Mouse (Mus musculus): ENCODE data around the gene Hfe. TPM values are rescaled to one million over a fixed set of nuclear protein-coding genes. Genes with fewer than 3 reads are reported as not detected.
A peak's percentile ranks its signal among the peaks of the same experiment; 100 is the strongest.
"Not testable (repeated sequence)": the region's sequence is repeated elsewhere in the genome, so short reads cannot be mapped to it uniquely, and the experiment has no call there.

The Hfe gene
- total and polyA plus RNA-seq, 2 experiments from 2014 or later = 3.2 to 8.6 TPM

DNA sequence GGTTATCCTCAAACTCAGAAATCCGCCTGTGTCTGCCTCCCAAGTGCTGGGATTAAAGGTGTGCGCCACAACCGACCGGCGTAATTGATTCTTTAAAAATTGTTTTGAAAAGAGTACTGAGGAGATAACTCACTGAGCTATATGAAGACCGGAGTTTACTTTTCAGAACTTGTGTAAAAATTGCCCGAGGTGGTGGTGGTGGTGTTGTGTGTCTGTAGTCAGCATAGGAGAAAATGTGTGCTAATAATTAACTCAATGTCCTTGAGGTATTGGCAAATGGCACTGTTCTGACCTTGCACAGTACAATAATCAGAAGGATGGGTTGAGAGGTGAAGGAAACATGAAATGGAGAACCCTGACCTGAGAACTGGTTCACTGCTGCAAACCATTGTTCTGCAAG, 22.7 kb downstream of the Hfe start:
- TF ChIP-seq CTCF (IDR thresholded peaks at IDR 0.05; ENCODE audit: low read depth) = no peak
- Histone ChIP-seq H3K9ac (replicated peaks; ENCODE audit: low read length) (no peak overlapping the region), H3K4me3 (ENCODE audit: low read length) (no peak overlapping the region), H3K9me3 (ENCODE audit: low read length) (no peaks in the 10 kb centered on the region), H3K4me1 (ENCODE audit: insufficient read depth, low read length) (no peaks in the 10 kb centered on the region; the same call in 1 of the 2 replicates), H3K4me2 (ENCODE audit: low read depth, low read length) (no peak overlapping the region), H3K27ac (no peak overlapping the region), H3K36me3 (ENCODE audit: insufficient read depth, low read length) (no peaks in the 10 kb centered on the region), H3K27me3 (ENCODE audit: insufficient read depth, low read length) (no peaks in the 10 kb centered on the region)
- ATAC-seq (no peak), DNase-seq (ENCODE audit: low spot score) (no peak)
- WGBS = 95% methylated on average over 7 of the region's 7 CpGs

DNA sequence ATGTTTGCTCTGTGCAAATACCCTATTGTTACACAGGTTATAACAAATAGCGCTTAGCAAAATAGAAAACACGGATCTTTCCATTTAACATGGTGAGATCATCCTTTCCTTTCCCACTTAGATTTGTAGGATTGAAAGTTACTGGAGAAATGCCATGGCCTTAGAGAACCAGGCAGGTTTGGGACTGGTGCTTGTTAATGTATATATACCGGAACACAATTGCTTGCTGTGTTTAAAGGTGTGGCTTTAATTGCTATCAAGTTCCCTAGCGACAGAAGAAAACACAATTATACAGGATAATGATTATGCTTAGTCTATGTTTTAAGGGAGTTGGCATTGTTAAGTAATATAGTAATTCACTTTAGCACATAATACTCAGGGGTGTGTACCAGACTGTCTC, 23.5 kb downstream of the Hfe start:
- WGBS = 87% methylated on average over 4 of the region's 4 CpGs
- Histone ChIP-seq H3K4me2 (ENCODE audit: low read depth, low read length) (no peak overlapping the region), H3K9ac (replicated peaks; ENCODE audit: low read length) (no peak overlapping the region), H3K36me3 (ENCODE audit: insufficient read depth, low read length) (no peaks in the 10 kb centered on the region), H3K4me3 (ENCODE audit: low read length) (no peak overlapping the region), H3K27ac (no peak overlapping the region), H3K9me3 (ENCODE audit: low read length) (no peaks in the 10 kb centered on the region), H3K4me1 (ENCODE audit: insufficient read depth, low read length) (peaks cover 3% of the 10 kb centered on the region; the same call in 1 of the 2 replicates), H3K27me3 (ENCODE audit: insufficient read depth, low read length) (no peaks in the 10 kb centered on the region)
- DNase-seq (ENCODE audit: low spot score) = no peak
- no peak for ATAC-seq
- TF ChIP-seq CTCF (IDR thresholded peaks at IDR 0.05; ENCODE audit: low read depth) = no peak

DNA sequence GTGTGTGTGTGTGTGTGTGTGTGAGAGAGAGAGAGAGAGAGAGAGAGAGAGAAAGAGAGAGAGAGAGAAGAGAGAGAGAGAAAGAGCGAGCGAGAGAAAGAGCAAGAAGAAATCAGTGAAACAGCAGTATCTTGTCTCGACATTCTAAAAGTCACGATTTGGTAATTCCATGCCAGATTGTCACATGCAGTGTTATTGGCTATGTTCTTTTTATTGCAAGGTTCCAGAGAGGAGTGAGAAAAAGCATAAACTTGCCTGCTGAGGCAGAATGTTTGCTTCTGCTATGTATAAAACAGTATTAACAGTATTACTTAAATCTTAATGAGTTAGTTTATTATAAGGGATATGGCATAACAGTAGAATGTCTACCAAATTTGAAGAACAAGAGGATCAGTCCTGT, 24.7 kb downstream of the Hfe start:
- Histone ChIP-seq H3K4me1 (ENCODE audit: insufficient read depth, low read length) (peaks cover 3% of the 10 kb centered on the region; the same call in 1 of the 2 replicates), H3K9ac (replicated peaks; ENCODE audit: low read length) (peak overlapping the region; percentile 40), H3K27ac (peak overlapping the region; percentile 83; the same call in 1 of the 2 replicates), H3K27me3 (ENCODE audit: insufficient read depth, low read length) (no peaks in the 10 kb centered on the region), H3K4me2 (ENCODE audit: low read depth, low read length) (peak overlapping the region; percentile 57), H3K4me3 (ENCODE audit: low read length) (peak overlapping the region; percentile 36), H3K36me3 (ENCODE audit: insufficient read depth, low read length) (no peaks in the 10 kb centered on the region), H3K9me3 (ENCODE audit: low read length) (no peaks in the 10 kb centered on the region)
- TF ChIP-seq CTCF (IDR thresholded peaks at IDR 0.05; ENCODE audit: low read depth) = no peak
- ATAC-seq (no peak), DNase-seq (ENCODE audit: low spot score) (no peak)
- 34% methylated on average over 4 of the region's 4 CpGs for WGBS

DNA sequence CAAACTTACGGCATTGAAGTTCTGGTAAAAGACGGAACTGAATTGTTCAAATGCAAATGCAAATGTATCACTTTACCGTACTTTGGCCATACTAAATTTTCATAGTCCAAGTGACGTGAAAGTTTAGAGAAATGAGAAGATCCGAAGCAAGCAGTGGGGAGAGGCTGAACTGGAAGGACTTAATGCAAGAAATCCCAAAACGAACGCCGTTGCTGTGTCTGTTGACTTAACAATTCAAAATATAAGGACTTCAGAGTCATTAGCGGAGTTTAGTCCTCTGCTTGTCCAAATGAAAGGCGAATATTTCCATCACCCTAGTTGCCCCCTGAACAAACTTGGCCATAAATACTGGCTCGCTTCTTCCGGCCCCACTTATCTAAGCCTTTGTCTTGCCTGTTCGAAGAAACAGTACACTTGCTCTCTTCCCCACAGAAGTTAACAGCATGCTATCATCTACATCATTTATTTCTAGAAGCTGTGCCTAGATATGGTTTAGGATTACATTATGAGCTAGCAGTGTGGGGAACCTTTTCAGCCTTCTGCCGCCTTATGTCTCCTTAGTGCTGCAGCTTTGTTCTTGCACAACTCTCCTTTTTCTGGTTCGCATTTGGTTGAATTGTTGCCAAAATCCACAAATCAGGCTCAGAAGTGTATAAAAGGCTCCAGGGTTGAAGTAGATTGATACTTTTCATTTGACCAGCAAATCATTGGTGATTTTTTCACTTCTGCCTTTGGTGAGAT, 25.4 kb downstream of the Hfe start:
- no peak for TF ChIP-seq CTCF (IDR thresholded peaks at IDR 0.05; ENCODE audit: low read depth)

DNA sequence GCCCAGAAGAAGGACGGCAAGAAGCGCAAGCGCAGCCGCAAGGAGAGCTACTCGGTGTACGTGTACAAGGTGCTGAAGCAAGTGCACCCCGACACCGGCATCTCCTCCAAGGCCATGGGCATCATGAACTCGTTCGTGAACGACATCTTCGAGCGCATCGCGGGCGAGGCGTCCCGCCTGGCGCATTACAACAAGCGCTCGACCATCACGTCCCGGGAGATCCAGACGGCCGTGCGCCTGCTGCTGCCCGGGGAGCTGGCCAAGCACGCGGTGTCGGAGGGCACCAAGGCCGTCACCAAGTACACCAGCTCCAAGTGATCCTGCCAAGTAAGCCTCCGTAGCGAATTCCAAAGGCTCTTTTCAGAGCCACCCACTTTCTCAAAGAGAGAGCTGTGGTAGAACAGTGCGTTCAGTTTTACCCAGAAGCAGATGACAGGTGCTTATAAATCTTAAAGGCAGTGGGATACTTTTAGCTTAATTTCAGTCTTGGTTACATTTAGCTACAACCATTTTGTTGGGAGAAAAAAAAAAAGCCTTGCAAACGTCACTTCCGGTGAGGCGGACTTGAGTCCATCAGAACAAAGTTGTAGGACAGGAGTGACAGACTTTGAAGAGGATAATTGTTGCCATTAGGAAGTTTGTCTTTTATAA, 26.2 kb downstream of the Hfe start:
- not testable (repeated sequence) for H3K36me3 ChIP-seq (ENCODE audit: insufficient read depth, low read length); H3K9me3 ChIP-seq (ENCODE audit: low read length); H3K4me1 ChIP-seq (ENCODE audit: insufficient read depth, low read length); H3K27me3 ChIP-seq (ENCODE audit: insufficient read depth, low read length)
- ATAC-seq (peak; percentile 33), DNase-seq (ENCODE audit: low spot score) (peak; percentile 91)
- Histone ChIP-seq H3K4me3 (ENCODE audit: low read length) (peak overlapping the region; percentile 36), H3K9ac (replicated peaks; ENCODE audit: low read length) (peak overlapping the region; percentile 49), H3K27ac (peak overlapping the region; percentile 96), H3K4me2 (ENCODE audit: low read depth, low read length) (peak overlapping the region; percentile 57)
- WGBS = 0% methylated on average over 10 of the region's 37 CpGs

More for the DNA sequence above, 25.4 kb downstream of the Hfe start:
- H3K36me3 ChIP-seq (ENCODE audit: insufficient read depth, low read length) = no peaks in the 10 kb centered on the region
- peak overlapping the region; percentile 36 for H3K4me3 ChIP-seq (ENCODE audit: low read length)
- H3K27ac ChIP-seq = peak overlapping the region; percentile 83
- H3K9ac ChIP-seq (replicated peaks; ENCODE audit: low read length) = peak overlapping the region; percentile 40
- H3K9me3 ChIP-seq (ENCODE audit: low read length) = no peaks in the 10 kb centered on the region
- 6% methylated on average over 15 of the region's 15 CpGs for WGBS
- DNase-seq (ENCODE audit: low spot score) (peak; percentile 50), ATAC-seq (no peak)
- H3K4me2 ChIP-seq (ENCODE audit: low read depth, low read length) = peak overlapping the region; percentile 57
- H3K4me1 ChIP-seq (ENCODE audit: insufficient read depth, low read length) = peaks cover 3% of the 10 kb centered on the region; the same call in 1 of the 2 replicates
- no peaks in the 10 kb centered on the region for H3K27me3 ChIP-seq (ENCODE audit: insufficient read depth, low read length)

DNA sequence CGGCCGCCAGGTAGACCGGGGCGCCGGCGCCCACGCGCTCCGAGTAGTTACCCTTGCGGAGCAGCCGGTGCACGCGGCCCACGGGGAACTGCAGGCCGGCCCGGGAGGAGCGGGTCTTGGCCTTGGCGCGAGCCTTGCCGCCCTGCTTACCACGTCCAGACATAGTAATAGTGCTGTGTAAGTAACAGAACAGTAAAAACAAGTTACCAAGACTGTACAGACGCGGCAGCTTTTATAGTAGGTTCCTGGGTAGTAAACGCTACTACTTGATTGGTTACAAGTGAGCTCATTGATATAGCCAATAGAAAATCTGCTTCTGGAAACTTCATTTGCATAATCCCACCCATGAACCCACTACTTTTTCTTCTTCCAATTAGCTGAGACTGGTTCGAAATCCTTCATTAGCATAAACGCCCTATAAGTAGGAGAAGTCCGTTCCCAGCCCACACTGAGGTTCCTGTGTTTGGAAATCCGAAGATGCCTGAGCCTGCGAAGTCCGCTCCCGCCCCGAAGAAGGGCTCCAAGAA, 26.8 kb downstream of the Hfe start, which contains the start of the genes Hist1h2ac and Hist1h2bc:
Gene Hist1h2ac (minus strand): TSS at position 194 of the 527 bp plus-strand sequence.
Gene Hist1h2bc (plus strand): TSS at position 445 of the 527 bp plus-strand sequence.
- 0 out of 2 replicates have a peak, but pooled peaks have one; percentile 8 for TF ChIP-seq CTCF (IDR thresholded peaks at IDR 0.05; ENCODE audit: low read depth)
- Histone ChIP-seq H3K4me2 (ENCODE audit: low read depth, low read length) (peak within 1 kb of the TSS; percentile 57), H3K4me1 (ENCODE audit: insufficient read depth, low read length) (peaks cover 3% of the 10 kb centered on the region; the same call in 1 of the 2 replicates), H3K9me3 (ENCODE audit: low read length) (no peaks in the 10 kb centered on the region), H3K9ac (replicated peaks; ENCODE audit: low read length) (peak within 1 kb of the TSS; percentile 49), H3K4me3 (ENCODE audit: low read length) (peak within 1 kb of the TSS; percentile 36), H3K27ac (peak within 1 kb of the TSS; percentile 96), H3K27me3 (ENCODE audit: insufficient read depth, low read length) (no peaks in the 10 kb centered on the region), H3K36me3 (ENCODE audit: insufficient read depth, low read length) (no peaks in the 10 kb centered on the region)
- ATAC-seq (peak; percentile 98), DNase-seq (ENCODE audit: low spot score) (peak; percentile 98)
- WGBS = under 1% methylated on average over 32 of the region's 32 CpGs

DNA sequence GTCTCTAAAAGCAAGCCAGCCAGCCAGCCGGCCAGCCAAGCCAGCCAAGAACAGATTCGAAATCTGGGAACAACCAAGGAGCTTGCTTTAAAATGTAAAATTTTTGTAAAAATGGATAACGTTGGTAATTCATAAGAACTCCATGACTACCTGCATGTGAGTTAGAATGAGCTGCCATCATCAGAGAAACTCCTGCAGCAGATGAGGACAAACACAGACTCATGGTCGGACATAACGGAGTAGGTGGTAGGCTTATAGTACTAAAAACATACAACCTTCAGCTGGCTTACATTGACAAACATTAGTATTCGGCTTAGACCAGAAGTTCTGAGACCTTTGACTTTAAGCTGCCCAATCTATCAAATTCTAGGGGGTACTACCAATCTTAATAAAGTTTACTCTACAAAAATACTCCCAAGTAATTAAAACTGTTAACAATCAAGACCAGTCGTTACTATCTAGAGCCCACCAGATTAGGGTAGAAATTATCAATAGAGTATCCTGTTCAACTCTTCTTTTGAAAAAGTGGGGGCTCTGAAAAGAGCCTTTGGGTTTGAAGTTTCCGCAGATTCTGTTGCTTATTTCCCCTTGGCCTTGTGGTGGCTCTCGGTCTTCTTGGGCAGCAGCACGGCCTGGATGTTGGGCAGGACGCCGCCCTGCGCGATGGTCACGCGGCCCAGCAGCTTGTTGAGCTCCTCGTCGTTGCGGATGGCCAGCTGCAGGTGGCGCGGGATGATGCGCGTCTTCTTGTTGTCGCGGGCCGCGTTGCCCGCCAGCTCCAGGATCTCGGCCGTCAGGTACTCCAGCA, 27.5 kb downstream of the Hfe start:
- peak; percentile 6 for DNase-seq (ENCODE audit: low spot score)

More for the DNA sequence above, 27.5 kb downstream of the Hfe start:
- ATAC-seq = peak; percentile 64
- peak overlapping the region; percentile 57 for H3K4me2 ChIP-seq (ENCODE audit: low read depth, low read length)
- not testable (repeated sequence) for H3K9me3 ChIP-seq (ENCODE audit: low read length); H3K36me3 ChIP-seq (ENCODE audit: insufficient read depth, low read length); H3K4me1 ChIP-seq (ENCODE audit: insufficient read depth, low read length); H3K27me3 ChIP-seq (ENCODE audit: insufficient read depth, low read length)
- 12% methylated on average over 11 of the region's 30 CpGs for WGBS
- H3K4me3 ChIP-seq (ENCODE audit: low read length) = peak overlapping the region; percentile 36
- peak overlapping the region; percentile 96 for H3K27ac ChIP-seq
- H3K9ac ChIP-seq (replicated peaks; ENCODE audit: low read length) = peak overlapping the region; percentile 49
